Mouse (Mus musculus) brain, embryonic 14.5 days (tissue): ENCODE results near the gene Gfy.

Experiments
- CTCF ChIP-seq: fragments of 200-500 bp; IDR thresholded peaks from 2 replicates; pipeline ENCODE4 v1.5.1; 2012; ENCODE audit warnings: inconsistent platforms, mild to moderate bottlenecking, moderate library complexity, borderline replicate concordance; ENCODE audit not compliant: insufficient read depth, insufficient read length; ENCODE audit errors: extremely low read depth
- POLR2A ChIP-seq: fragments of 200-500 bp; IDR thresholded peaks from 2 replicates; pipeline ENCODE4 v1.6.1; 2012; ENCODE audit warnings: mild to moderate bottlenecking, inconsistent platforms, borderline replicate concordance; ENCODE audit not compliant: poor library complexity, insufficient read depth, insufficient read length, severe bottlenecking; ENCODE audit errors: extremely low read depth

GRCm38 (mm10) chr7:45179469-45179868, at the start of gene Gfy:
- no peak for TF ChIP-seq CTCF
- no peak for TF ChIP-seq POLR2A
